Mouse (Mus musculus) intestine, postnatal 0 days (tissue): ENCODE measurements around the gene Bean1. TPM values are rescaled to one million over a fixed set of nuclear protein-coding genes. Genes with fewer than 3 reads are reported as not detected.
"Not testable (repeated sequence)": the region's sequence is repeated elsewhere in the genome, so short reads cannot be mapped to it uniquely, and the experiment has no call there.

ENCODE experiments used
- ATAC-seq: fragments of 200-750 bp; cut with Nextera tagmentation; 2 replicates; pipeline ENCODE4 v1.8.0; 2017; ENCODE audit warnings: mild to moderate bottlenecking, moderate TSS enrichment, moderate library complexity
- H3K27ac ChIP-seq: fragments of 300-500 bp; sonication (generic); 2 replicates; pipeline ENCODE4 v1.5.1; 2014; ENCODE audit warnings: mild to moderate bottlenecking, low read depth, low read length, moderate library complexity
- H3K27me3 ChIP-seq: fragments of 300-500 bp; sonication (generic); replicated peaks from 2 replicates; pipeline ENCODE4 v1.6.1; 2014; ENCODE audit warnings: low read length, mixed read lengths; ENCODE audit not compliant: control insufficient read depth, insufficient read depth
- H3K36me3 ChIP-seq: fragments of 300-500 bp; sonication (generic); 2 replicates; pipeline ENCODE4 v1.6.1; 2014; ENCODE audit warnings: mild to moderate bottlenecking, moderate library complexity; ENCODE audit not compliant: control insufficient read depth, insufficient read depth
- H3K4me1 ChIP-seq: fragments of 300-500 bp; sonication (generic); replicated peaks from 2 replicates; pipeline ENCODE4 v1.6.1; 2014; ENCODE audit warnings: antibody characterized with exemption, low read length, mixed read lengths; ENCODE audit not compliant: control insufficient read depth, insufficient read depth
- H3K4me2 ChIP-seq: fragments of 300-500 bp; sonication (generic); replicated peaks from 2 replicates; pipeline ENCODE4 v1.6.1; 2014; ENCODE audit warnings: low read depth, mild to moderate bottlenecking, moderate library complexity
- H3K4me3 ChIP-seq: fragments of 300-500 bp; sonication (generic); 2 replicates; pipeline ENCODE4 v1.5.1; 2014; ENCODE audit warnings: low read depth, low read length
- H3K9ac ChIP-seq: fragments of 300-500 bp; sonication (generic); 2 replicates; pipeline ENCODE4 v1.6.1; 2014; ENCODE audit warnings: mild to moderate bottlenecking, low read depth, low read length
- H3K9me3 ChIP-seq: fragments of 300-500 bp; sonication (generic); 2 replicates; pipeline ENCODE4 v1.6.1; 2016; ENCODE audit warnings: mixed run types; ENCODE audit not compliant: control insufficient read depth
- CTCF ChIP-seq: sonication (generic); IDR thresholded peaks from 2 replicates; pipeline ENCODE4 v1.5.1; 2016; ENCODE audit warnings: low read depth, mild to moderate bottlenecking, control low read depth, antibody characterized with exemption, moderate library complexity
- WGBS: fragments of 180-500 bp; shearing (Covaris S2); extraction: QIAGEN DNeasy Blood & Tissue Kit; methylation state at CpG from one replicate; pipeline ENCODE4 v1.1.7; 2014; 5-methylcytosine and 5-hydroxymethylcytosine counted together
- polyA plus RNA-seq: library from polyadenylated mRNA; unstranded; fragments of >200 nt; fragmentation: Nextera tagmentation; extraction: Ambion mirVana; gene quantifications from 2 replicates; pipeline ENCODE4 v1.2.1, GENCODE M21; 2015

Bean1 gene
- polyA plus RNA-seq, 1 experiment from 2014 or later = 0.85 TPM

GRCm38 (mm10) chr8:104251461-104251860 is 81.2 kb downstream of the Bean1 start:
- ATAC-seq = no peak
- no peaks in the 10 kb centered on the region for H3K27me3 ChIP-seq

DNA sequence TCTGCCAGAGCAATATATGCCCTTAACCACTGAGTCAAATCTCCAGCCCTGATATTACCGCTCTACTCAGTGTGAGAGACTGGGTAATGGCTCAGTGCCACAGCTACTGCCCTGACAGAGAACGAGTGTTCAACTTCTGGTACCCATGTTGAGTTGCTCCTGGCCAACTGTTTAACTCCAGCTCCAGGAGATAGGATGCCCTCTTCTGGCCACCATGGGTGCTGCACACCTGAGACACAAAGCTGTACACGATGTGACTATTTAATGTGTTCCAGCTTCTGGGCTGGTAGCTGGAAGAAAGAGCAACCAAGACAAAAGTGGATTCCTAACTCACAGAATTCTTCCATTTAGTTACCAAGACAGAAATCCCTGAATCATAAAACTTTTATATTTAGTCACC is 82.8 kb downstream of the Bean1 start:
- WGBS = 95% methylated on average over 3 of the region's 3 CpGs
- ATAC-seq = no peak

More at GRCm38 (mm10) chr8:104251461-104251860, 81.2 kb downstream of the Bean1 start:
- TF ChIP-seq CTCF = no peak
- Histone ChIP-seq H3K9me3 (no peaks in the 10 kb centered on the region), H3K4me1 (peaks cover 15% of the 10 kb centered on the region; the same call in 1 of the 2 replicates), H3K36me3 (no peaks in the 10 kb centered on the region), H3K27ac (no peak overlapping the region), H3K4me3 (peak overlapping the region; percentile 66), H3K4me2 (peak overlapping the region; percentile 89), H3K9ac (peak overlapping the region; percentile 55; the same call in 1 of the 2 replicates)
- WGBS = under 1% methylated on average over 7 of the region's 7 CpGs

DNA sequence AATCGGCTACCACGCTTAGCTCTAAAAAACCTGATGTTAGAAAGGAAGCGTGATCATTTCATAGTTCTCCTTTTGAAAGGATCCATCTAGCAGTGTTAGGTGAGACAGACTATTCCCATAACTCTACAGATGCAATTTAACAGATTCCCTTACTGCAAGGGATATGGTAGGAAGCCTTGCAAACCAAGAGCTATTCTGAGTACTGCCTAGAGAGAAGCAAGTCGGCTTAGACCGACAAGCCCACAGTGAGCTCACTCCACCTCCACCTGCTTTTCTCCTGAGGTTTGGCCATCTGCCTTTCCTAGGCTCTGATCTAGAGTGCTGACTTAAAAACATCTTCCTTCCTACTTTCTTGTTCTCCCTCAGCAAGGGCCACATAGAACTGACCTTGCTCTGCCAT is 91.6 kb downstream of the Bean1 start:
- WGBS = 96% methylated on average over 5 of the region's 5 CpGs
- not testable (repeated sequence) for H3K27ac ChIP-seq, H3K36me3 ChIP-seq, H3K4me3 ChIP-seq, H3K9me3 ChIP-seq, H3K27me3 ChIP-seq, ATAC-seq, H3K4me2 ChIP-seq, H3K4me1 ChIP-seq, H3K9ac ChIP-seq

More for the DNA sequence above, 82.8 kb downstream of the Bean1 start:
- H3K9ac ChIP-seq = no peak overlapping the region
- TF ChIP-seq CTCF = peak; percentile 66
- no peaks in the 10 kb centered on the region for H3K27me3 ChIP-seq
- H3K4me3 ChIP-seq = no peak overlapping the region
- H3K4me1 ChIP-seq = 0 out of 2 replicates have a peak, but pooled peaks cover 3% of the 10 kb centered on the region
- H3K4me2 ChIP-seq = no peak overlapping the region
- H3K27ac ChIP-seq = no peak overlapping the region
- H3K36me3 ChIP-seq = 0 out of 2 replicates have a peak, but pooled peaks cover under 1% of the 10 kb centered on the region
- H3K9me3 ChIP-seq = no peaks in the 10 kb centered on the region

- not testable (repeated sequence) for H3K9ac ChIP-seq, H3K4me2 ChIP-seq
- WGBS = 96% methylated on average over 21 of the region's 22 CpGs
These were observed 94.2 kb downstream of the Bean1 start for GRCm38 (mm10) chr8:104264271-104264935.

DNA sequence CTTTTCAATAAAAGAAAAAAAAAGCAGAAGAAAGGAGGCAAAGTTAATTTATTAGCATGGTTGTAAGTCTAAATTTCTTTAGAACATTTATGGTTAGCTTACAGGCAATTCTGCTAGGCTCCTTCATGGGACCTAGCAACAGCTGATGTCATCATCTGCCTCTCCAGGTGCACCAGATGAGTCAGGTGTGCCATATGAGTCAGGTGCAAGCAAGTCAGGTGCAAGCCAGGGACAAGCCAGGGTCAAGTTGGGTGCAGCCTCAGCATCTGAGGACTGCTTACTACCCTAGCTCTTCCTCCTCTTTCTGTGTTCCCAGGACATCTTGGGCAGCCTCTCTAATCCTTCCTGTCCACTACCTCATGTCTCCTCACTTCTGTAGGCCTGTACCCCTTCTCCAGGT is 98.1 kb downstream of the Bean1 start:
- peak; percentile 73; the same call in 1 of the 2 replicates for ATAC-seq
- TF ChIP-seq CTCF = no peak

More at GRCm38 (mm10) chr8:104264271-104264935, 94.2 kb downstream of the Bean1 start:
- not testable (repeated sequence) for H3K9me3 ChIP-seq, H3K27me3 ChIP-seq, H3K4me3 ChIP-seq, H3K36me3 ChIP-seq, H3K4me1 ChIP-seq, H3K27ac ChIP-seq, ATAC-seq

More for the DNA sequence above, 98.1 kb downstream of the Bean1 start:
- H3K9ac ChIP-seq = no peak overlapping the region
- no peaks in the 10 kb centered on the region for H3K36me3 ChIP-seq
- H3K27ac ChIP-seq = no peak overlapping the region
- H3K4me1 ChIP-seq = no peaks in the 10 kb centered on the region
- no peaks in the 10 kb centered on the region for H3K27me3 ChIP-seq
- no peak overlapping the region for H3K4me3 ChIP-seq
- H3K4me2 ChIP-seq = no peak overlapping the region
- no peaks in the 10 kb centered on the region for H3K9me3 ChIP-seq

Other genes with a start within 250 kb of the Bean1 start
- gene Cdh5, start 68.8 kb upstream of the Bean1 start, polyA plus RNA-seq = 12.1 and 12.4 TPM in 2 replicates
- gene Tk2, start 78.1 kb downstream of the Bean1 start, polyA plus RNA-seq = 12.0 and 12.4 TPM in 2 replicates
- gene Cklf, start 80.4 kb downstream of the Bean1 start, polyA plus RNA-seq = 16.5 and 17.8 TPM in 2 replicates
- gene Cmtm2a, start 122.7 kb downstream of the Bean1 start, polyA plus RNA-seq = not detected in 2 replicates
- gene Gm45711, start 139.6 kb downstream of the Bean1 start, polyA plus RNA-seq = not detected in 2 replicates
- gene Cmtm1, start 139.7 kb downstream of the Bean1 start, polyA plus RNA-seq = not detected in 2 replicates
- not detected in 2 replicates for gene Gm11020, start 151.1 kb downstream of the Bean1 start, polyA plus RNA-seq
- gene Cmtm2b, start 151.8 kb downstream of the Bean1 start, polyA plus RNA-seq = not detected in 2 replicates
- gene Cmtm3, start 169.0 kb downstream of the Bean1 start, polyA plus RNA-seq = 40.3 and 40.5 TPM in 2 replicates
- gene Cmtm4, start 225.4 kb downstream of the Bean1 start, polyA plus RNA-seq = 5.9 and 6.7 TPM in 2 replicates